Mouse (Mus musculus): ENCODE measurements around the gene Slc1a2.

Gene Slc1a2

DNA sequence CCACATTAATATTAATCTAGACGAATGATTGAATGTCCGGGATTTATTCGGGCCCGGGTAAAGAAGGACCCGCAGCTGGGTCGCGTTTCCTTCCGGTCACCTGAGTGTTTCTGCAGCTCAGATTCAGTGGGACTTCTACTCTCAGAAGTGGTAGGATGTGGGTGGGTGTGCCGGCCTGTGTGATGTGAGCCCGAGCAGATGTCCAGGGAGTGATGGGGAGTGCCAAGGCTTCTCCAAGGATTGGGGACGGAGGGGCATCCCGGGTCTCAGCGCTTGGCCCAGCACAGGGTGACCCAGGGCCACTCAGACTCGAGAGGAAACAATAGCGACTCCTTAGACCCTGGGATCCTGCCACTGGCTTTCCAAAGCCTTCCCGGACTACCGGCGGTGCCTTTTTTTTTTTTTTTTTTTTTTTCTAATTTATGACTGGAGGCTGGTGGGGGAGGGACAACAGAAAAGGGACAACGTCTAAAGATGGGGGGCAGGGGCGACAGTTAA, at the start of gene Slc1a2:
TSS of gene Slc1a2 (plus strand) at position 497 of the 498 bp plus-strand sequence.
- no peak for DNase-seq (ENCODE audit: low spot score)

DNA sequence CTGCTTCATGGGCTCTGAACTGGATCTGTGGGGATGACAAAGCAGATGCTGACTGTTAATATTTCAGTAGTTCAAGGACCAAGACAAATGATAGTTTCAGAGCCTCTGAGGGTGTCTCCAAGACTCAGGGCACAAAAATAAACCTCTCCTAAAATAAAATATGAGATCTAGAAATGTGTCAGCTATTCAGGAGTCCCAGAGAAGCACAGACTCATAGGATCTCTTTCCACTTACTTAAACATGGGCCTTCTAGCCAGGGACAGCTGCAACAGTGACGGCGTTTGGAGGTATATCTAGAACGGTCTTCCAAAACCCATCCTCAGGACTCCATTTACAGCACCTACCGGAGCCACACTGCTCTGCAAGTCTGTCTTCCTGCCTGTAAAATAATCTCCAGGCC, 48.0 kb upstream of the Slc1a2 start:
- DNase-seq (ENCODE audit: low spot score), result no peak

DNA sequence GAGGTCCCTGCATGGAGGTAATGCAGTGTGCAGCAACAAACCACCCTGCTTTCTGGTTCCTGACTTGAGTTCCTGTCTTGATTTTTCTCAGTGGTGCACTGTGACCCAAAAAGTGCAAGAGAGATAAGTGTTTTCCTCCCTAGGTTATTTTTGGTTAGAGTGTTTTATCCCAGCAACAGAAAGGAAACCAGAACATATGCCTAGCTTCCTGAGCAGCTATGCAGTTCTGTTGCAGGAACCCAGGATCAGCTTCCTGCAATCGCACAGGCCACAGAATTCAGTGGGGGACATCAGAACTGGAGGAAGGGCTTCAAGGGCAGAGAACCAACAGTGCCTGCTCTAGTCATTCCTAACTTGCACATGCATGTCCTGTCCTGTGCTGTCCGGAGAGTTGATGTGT, 41.8 kb upstream of the Slc1a2 start:
- DNase-seq (ENCODE audit: low spot score), result no peak

DNA sequence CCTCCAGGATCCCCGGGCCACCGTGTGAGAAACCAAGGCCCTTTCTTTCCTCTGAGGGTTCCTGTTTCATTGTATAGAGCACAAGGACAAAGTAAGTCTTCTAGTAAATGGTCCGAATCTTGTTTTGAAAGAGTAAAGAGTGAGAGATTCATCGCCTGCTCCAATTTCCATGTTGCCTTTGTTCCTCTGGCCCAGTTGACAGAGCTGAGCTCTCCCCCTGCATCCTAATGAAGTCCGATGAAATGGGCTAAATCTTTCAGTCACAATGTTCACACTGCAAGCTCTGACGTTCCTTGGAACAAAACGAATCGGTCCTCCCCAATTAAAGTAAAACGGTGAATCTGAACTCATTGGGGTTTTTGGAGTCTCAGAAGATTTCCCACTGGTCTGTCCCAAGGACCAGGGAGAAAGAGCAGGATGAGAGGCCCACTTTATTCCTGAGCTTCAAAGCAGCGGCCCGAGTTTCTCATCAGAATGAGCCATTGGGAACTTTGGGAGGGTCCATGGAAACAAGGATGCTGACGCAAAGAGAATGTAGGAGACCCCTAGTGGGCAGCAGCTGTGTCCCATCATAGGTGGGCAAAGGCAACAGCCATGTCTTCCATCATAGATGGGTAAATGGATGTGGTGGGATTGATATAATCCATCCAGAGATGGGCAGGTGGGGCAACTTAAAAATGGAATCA, 37.6 kb upstream of the Slc1a2 start:
- peak; percentile 29 for DNase-seq (ENCODE audit: low spot score)

DNA sequence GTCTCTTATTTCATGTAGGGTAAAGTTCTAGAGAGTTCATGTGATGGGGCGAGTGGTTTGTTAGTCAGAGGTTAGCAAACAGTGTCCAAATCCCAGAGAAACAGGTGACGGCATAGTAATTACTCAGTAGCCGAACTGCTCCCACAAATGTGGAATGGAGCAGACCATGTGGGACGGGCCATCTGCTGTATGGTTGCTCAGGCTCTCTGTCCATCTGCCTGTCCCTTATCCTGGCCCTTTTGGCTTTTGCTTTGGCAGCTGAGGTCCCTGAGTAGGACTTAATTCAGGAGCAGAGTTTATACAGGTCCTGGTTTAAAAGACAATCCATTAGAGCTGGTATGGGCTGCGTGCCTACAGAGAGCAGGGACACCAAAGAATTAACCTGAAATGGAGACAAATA, 36.3 kb upstream of the Slc1a2 start:
- DNase-seq (ENCODE audit: low spot score), result no peak

DNA sequence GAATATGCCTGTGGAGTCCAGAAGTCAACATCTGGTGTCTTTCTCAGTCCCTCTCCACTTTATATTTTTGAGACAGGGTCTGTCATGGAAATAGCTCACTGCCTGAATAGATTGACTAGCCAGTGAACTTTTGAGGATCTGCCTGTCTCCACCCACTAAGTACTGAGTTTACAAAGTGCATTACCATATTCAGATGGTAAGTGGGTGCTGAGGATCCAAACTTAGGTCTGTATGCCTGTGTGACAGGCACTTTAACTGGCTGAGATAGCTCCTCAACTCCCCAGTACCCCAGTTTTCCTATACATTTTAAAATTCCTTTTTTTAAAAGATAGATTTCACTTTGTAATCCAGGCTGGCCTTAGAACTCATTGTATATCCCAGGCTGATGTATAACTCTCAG, 35.5 kb upstream of the Slc1a2 start:
- no peak for DNase-seq (ENCODE audit: low spot score)

DNA sequence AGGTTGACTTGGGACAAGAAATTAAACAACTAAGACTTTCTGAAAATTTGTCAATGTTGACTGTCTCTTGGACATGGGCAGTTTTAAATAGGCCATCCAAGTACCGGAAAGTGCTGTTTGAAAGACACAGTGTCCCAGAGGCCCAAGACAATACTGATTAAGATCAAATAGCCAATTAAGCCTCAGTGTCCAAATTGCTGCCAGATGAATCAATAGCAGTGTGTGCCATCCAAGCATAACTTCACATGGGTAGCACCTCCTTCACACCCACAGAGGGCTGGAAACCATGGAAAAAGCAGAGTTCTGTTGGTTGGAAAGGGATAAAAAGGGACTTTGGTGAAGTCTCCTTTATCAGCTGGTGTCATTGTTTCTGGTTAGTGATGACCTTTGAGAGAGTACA, 33.9 kb upstream of the Slc1a2 start:
- no peak for DNase-seq (ENCODE audit: low spot score)

DNA sequence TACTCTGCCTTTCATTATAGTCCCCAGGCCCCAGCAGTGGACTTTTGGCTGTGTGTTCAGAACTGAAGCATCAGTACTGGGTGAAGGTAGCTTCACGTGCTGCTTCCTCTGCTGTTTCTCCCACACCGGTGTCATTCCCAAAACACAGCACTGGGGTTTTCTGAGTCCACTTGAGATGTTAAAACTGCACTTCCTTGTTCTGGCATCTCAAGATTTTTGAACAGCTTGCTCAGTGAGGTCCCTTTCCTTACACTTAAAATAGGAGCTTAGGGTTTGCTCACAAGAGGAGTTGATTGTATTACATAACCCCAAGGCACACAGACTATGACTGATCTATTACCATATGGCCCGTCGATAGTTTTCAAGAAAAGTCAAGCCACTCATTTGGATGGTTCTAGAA, 26.1 kb upstream of the Slc1a2 start:
- no peak for DNase-seq (ENCODE audit: low spot score)

DNA sequence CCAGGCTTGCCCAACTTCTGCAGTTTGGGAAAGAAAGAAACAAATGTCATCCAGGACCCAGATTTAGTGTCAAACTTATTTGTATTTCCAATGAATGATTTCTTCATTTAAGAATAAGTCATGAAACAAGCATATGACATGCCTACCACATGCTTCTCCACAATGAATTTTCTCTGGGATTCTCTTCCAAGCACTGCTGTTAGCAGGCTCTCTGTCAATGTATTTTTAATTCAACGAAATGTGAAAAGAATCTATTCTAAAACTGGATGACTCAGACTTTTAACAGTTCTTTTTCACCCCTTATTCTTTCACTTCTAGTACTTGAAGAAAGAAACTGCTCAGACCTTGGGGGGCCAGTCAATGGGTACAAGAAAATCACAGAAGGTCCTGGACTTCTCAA, 24.4 kb upstream of the Slc1a2 start:
- DNase-seq (ENCODE audit: low spot score), result no peak

DNA sequence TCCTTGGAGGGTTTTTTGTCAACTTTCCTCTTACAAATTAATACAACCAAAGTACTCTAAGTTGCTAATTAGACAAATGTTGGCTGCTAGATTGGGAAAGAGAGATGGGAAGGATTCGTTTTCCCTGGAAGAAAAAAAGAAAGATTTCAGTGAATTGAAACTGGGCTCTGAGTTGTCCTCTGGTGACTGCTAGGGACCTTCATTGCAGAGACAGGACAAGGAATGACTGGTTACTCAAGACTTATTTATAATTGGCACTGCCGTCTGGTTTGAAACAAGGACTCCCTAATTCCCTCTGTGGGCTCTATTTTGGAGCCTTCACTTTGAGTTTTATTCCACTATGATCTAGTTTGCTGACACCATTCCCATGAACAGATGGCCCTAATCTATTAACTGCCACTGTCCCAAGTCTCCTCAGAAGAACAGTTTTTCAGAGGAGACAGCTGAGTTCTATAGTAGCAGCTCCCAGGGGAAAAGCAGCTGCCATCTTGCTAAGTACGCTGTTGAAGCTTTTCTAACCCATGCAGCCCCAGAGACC, 22.9 kb upstream of the Slc1a2 start:
- no peak for DNase-seq (ENCODE audit: low spot score)

DNA sequence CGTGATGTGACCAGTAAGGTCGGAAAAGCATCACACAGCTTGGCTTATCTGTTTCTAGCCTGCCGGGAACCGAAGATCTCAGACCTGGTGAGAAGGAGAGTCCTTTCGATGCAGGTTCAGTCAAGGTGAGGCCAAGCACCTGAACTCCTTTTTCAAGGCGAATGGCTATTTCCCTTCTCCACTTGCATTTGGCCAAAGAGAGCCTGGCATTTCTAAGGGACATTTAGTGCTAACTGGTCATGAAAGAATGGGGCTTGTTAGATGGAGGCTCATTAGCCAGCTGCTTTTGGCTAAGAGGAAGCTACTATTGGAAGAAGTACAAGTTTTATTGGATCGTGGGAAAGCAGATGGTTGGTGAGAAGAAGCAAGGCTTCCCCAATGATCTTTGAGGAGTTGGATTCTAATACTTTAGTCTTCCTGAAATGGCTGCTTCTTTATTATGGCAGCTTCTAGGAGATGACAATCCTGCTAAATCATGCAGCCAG, 22.3 kb upstream of the Slc1a2 start:
- DNase-seq (ENCODE audit: low spot score), result no peak

DNA sequence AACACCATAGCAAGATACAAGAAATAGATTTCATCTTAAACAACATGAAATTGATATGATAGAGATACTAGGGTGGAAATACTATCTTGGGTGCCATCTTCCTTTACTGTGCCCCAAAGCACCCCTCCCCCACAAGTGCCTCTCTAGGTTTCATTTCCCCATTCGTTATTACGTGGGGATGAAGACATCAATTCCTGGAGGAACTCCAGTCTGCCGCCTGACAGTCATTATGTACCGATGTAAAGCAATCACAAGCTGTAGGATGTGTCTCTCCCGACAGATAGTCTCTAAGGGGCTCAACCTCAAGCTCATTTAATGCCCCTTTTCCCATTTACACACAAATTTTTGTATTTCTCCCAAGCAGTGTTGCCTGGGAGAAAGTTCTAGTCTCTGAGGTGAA, 20.3 kb upstream of the Slc1a2 start:
- no peak for DNase-seq (ENCODE audit: low spot score)

DNA sequence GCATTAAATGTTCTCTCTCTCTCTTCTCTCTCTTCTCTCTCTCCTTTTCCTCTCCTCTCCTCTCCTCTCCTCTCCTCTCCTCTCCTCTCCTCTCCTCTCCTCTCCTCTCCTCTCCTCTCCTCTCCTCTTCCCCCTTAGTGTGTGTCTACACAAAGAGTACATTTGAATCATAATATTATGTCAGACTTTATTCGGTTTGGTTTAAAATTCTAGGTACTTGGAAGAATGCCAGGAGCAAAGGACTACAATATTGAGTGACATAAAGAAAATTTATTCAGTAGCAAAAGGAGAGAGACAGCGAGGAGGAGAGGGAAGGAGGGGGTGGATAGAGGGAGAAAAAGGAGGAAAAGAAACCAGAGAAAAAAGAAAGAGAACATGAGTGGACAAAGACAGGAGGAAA, 19.8 kb upstream of the Slc1a2 start:
- DNase-seq (ENCODE audit: low spot score), result no peak

DNA sequence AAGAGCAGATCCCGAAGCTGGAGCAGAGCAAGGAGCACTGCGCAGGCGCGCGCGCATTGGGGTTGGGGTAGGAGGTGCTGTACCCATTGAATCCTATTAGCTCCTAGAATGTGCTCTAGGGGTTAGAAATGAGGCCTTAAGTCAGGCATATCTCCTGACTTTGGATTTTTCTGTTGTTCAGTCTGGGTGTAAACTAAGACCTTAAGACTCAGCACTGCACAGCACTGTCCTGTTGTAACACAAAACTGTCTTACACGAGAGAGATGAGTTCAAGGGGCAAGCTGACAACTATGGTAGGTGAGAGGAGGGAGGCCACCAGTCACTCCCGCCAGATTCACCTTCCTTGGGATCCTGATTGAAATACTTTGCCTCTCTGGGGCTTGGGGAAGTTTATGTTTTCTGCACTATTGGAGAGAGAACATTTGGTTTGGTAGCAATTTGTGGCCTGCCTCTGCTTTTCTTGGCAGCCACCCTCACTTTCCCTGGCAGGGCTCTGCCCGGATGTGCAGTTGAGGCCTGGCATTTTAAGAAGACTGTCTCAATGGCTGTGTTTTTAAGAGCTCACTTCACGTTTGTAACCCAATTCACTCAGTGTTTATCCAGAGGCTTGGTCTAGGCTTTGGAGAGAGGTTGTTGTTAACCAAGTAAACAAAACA, 9.5 kb upstream of the Slc1a2 start:
- DNase-seq (ENCODE audit: low spot score), result peak; percentile 47

DNA sequence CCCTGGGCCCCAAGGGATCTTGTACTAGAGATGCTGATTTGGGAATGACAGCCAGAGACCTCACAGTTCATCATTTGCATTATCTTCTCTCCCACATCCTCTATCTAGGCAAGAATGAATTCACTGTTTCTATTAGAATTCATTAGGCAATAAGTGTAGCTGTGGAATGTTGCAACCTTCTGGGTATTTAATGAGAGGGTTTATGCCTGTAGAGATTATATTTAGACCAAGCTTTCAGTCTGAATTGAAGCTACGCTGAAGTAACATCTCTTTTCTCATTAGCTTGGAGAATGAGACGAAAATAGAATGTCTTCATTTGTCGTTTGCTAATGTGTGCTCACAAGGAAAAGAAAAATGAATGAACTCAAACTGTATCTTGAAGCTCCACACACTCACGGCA, 8.1 kb upstream of the Slc1a2 start:
- no peak for DNase-seq (ENCODE audit: low spot score)

DNA sequence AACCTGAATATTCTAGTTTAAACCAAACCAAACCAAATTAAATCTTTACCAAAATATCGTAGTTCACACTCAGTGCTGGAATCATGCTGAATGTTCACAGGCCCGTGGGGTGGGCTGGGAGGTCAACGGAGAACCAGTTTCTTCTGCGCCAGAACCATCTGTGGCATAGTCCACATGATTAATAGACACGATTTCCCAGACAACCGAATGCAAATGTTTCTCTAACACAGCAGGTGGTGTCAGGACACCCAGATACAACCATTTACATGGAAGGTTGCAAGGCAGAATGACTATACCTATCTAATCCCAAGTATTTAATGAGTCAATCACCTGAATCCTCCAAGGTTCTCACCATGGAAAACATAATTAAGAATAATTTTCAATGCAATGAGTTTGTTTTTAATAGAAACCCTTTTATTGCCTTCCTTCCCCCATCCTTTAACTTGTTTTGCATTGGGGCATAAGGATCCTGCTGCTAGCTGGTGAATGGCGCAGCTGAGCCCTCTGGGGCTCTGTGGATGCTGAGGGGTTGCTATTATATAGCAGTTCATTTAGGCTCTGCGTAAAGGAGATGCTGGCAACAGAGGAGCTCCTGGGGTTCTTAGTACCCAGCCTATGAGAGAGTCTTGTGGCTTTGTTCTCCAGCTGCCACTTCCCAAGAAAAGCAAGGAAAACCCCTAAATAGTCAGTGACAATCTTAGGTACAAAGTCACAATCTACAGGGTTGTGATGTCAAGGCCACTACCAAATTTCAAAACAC, 2.3 kb upstream of the Slc1a2 start:
- no peak for DNase-seq (ENCODE audit: low spot score)

DNA sequence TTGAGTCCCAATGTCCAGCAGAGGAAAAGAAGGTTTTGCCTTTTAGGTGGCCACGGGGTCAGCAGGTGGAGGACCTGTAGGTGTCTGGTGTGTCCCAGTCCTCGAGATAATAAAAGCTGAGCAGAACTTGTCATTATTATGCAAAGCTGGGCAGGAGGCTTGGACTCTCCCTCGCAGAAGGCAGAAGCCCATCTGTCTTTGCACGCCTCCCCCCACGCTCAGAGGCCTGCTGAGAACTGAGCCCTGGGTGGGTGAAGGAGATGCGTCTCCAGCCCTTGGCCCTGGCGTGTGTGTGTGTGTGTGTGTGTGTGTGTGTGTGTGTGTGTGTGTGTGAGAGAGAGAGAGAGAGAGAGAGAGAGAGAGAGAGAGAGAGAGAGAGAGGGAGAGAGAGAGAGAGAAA, 733 bp upstream of the Slc1a2 start:
- DNase-seq (ENCODE audit: low spot score), result no peak

DNA sequence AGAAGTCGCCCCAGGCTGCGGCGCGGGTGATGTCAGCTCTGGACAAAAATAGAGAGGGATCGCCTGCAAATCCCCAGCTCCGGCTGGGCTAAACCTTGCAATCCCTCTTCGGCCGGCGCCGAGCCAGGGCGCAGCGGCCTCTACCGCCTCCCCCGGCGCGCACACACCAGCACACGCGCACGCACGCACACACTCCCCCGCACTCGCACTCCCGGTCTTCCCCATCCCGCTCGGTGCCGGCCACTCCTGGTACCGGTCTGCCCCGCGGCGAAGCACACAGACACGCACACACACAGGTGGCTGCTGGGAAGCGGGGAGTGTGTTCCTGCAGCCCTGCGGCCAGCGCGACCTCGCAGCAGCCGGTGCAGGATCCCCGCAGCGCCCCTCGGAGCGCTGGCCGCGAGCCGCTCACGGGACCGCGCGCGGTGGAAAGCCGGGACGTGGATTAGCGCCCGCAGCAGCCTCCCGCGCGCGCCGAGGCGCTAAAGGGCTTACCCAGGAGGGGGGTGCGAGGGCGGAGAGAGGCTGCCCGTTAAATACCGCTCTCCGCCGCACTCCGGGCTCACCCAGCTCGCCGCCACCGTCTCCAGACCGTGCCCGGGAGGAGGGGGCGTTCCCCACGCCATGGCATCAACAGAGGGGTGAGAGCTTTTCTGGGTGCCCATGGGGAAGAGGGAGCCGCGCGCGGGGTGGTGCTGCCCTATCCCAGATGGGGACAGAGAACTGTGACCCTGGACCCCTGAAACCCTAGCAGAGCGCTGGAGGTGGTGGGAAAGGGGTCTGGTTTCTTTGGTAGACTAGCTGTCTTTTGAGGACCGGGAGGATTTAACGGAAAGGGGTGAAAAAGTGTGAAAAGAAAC, 432 bp downstream of the Slc1a2 start:
- peak; percentile 60 for DNase-seq (ENCODE audit: low spot score)

DNA sequence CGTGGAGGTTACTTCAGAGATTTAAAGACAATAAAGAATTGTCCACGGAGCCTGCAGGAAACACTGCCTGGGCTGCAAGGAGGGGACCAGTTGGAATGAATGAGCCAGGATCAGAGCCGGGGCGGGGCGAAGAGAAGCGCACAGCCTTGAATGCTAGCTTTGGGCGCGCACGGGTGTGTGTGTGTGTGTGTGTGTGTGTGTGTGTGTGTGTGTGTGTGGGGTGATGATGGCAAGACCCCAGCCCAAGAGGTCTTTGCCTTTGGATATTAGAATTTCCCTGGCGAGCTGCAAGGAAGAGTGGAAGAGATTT, 1.0 kb downstream of the Slc1a2 start:
- no peak for DNase-seq (ENCODE audit: low spot score)

DNA sequence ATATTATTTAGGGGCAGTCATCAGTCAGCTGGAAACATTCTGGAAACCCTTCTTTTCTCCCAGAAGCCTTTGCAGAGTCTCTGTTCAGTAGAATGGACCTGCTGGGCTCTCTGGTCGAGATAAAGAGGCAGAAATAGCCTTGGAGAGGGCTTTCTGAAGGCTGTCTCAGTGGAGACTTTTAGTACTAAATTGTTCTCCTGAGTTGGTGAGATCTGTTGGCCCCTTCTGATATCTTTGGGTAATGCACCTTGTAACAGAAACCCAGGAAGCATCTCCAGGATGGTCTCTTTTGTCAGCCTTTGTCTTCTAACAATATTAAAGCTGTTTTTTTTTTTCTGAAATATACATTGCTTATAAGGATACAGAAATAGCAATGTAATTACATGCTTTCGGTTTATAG, 2.6 kb downstream of the Slc1a2 start:
- no peak for DNase-seq (ENCODE audit: low spot score)

DNA sequence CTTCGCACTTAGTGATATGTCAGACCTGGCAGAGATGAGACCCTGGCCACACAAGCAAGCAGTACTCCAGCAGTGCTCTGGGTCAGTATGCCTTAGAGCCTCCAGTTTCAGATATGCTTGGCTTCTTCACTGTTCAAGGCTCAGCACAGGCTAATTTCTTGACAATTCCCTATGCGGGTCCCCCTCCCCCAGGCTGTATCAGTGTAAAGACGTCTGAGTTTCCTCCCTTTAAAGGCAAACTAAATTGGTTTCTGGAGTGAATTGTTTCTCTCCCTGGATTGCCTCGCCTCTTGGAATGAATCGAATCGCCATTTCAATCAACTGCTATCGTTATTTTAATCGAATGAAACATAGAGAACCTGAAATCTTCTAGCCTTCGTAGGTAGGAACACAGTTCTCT, 4.5 kb downstream of the Slc1a2 start:
- DNase-seq (ENCODE audit: low spot score), result no peak

DNA sequence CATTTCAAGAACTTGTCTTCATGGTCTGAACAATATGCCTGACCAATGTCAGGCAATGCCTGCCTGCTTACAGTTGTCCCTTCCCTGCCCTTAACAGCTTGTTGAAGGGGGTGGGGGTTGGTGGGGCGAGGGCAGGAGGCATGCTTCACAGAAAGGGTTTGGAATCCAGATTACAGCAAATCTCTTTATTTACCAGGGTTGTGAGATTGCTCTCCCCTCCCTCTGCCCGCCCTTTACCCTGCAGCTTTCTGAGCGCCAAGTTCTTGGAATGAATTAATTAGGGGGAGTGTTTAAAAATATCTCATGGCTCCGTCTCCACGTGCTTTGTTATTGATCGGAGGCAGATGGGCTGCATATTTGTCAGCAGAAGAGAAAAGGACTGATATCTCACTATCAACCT, 4.9 kb downstream of the Slc1a2 start:
- DNase-seq (ENCODE audit: low spot score), result no peak

All from left cerebral cortex, adult 11 months (tissue).